Mouse (Mus musculus) liver, embryonic 14.5 days (tissue): ENCODE data around the gene Kif1a.

Experiments used
- CTCF ChIP-seq: IDR thresholded peaks from 2 replicates; pipeline ENCODE4 v1.5.1; 2016; ENCODE audit warnings: antibody characterized with exemption, low read depth, control low read depth
- EP300 ChIP-seq: IDR thresholded peaks from 2 replicates; pipeline ENCODE4 v1.6.1; 2016; ENCODE audit warnings: antibody characterized with exemption, low read depth

DNA sequence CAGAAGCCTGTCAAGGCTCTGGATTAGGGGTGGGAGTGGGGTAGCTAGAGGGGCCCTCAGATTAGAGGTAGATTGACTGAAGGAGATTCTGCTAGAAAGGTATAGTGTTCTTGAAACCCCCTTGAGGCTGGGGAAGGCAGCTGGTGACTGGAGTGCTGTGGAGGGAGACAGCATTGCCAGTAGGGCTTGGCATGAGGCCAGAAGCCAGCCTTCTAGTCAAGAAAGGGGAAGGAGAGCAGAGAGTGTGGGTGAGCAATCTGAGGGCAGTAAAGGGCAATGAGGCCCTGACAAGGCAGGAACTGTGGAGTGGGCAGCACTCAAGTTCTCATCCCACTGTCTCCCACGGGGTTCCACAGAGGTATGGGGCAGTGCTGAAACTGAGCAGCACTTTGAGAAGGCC, 128.9 kb downstream of the Kif1a start:
- no peak for TF ChIP-seq EP300
- TF ChIP-seq CTCF, result no peak
